Mouse (Mus musculus) midbrain, embryonic 12.5 days (tissue): ENCODE measurements around the gene Chrna10. TPM values are rescaled to one million over a fixed set of nuclear protein-coding genes. Genes with fewer than 3 reads are reported as not detected.

Source experiments
- ATAC-seq: fragments of 200-750 bp; cut with Nextera tagmentation; 2 replicates; pipeline ENCODE4 v1.8.0; 2017; ENCODE audit warnings: low read depth, moderate TSS enrichment, moderate library complexity; ENCODE audit not compliant: low FRiP score
- H3K27ac ChIP-seq: fragments of 300-500 bp; sonication (generic); replicated peaks from 2 replicates; pipeline ENCODE4 v1.5.1; 2016; ENCODE audit warnings: mild to moderate bottlenecking
- H3K27me3 ChIP-seq: fragments of 300-500 bp; sonication (generic); 2 replicates; pipeline ENCODE4 v1.6.1; 2016; ENCODE audit warnings: mild to moderate bottlenecking
- H3K36me3 ChIP-seq: fragments of 300-500 bp; sonication (generic); 2 replicates; pipeline ENCODE4 v1.6.1; 2016
- H3K4me1 ChIP-seq: fragments of 300-500 bp; sonication (generic); 2 replicates; pipeline ENCODE4 v1.6.1; 2016
- H3K4me2 ChIP-seq: fragments of 300-500 bp; sonication (generic); replicated peaks from 2 replicates; pipeline ENCODE4 v1.6.1; 2016; ENCODE audit warnings: mild to moderate bottlenecking, moderate library complexity
- H3K4me3 ChIP-seq: fragments of 300-500 bp; sonication (generic); 2 replicates; pipeline ENCODE4 v1.5.1; 2016; ENCODE audit warnings: mild to moderate bottlenecking
- H3K9ac ChIP-seq: fragments of 300-500 bp; sonication (generic); replicated peaks from 2 replicates; pipeline ENCODE4 v1.6.1; 2016; ENCODE audit warnings: mild to moderate bottlenecking, moderate library complexity
- H3K9me3 ChIP-seq: fragments of 300-500 bp; sonication (generic); 2 replicates; pipeline ENCODE4 v1.6.1; 2016; ENCODE audit warnings: mild to moderate bottlenecking
- WGBS: fragments of 180-500 bp; shearing (Covaris S2); methylation state at CpG from one replicate; pipeline ENCODE4 v1.1.7; 2016; 5-methylcytosine and 5-hydroxymethylcytosine counted together
- polyA plus RNA-seq: library from polyadenylated mRNA; unstranded; fragments of >200 nt; fragmentation: Nextera tagmentation; extraction: Ambion mirVana; gene quantifications from 2 replicates; pipeline ENCODE4 v1.2.1, GENCODE M21; 2016

Gene Chrna10
- polyA plus RNA-seq, 1 experiment from 2014 or later, result not detected

DNA sequence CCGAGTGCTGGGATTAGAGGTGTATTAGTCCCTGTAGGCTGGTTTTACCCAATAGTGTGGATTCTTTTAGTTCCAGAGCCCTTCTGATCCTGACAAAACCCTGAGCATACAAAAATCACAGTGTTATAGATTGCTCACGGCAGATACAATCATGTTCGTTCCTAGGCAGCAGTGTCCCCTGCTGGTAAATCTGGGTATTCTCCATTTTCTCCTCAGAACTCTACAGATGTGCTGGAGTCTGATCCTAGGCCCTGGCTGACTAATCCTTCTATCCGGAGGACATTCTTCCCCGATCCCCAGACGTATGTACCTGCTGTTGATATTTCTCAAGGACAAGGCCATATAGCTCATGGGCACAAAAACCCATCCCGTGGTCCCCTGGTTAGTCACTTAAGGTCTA, 38.1 kb downstream of the Chrna10 start:
- Histone ChIP-seq H3K4me3 (no peak overlapping the region), H3K36me3 (peaks cover 83% of the 10 kb centered on the region), H3K4me1 (no peaks in the 10 kb centered on the region), H3K9me3 (no peaks in the 10 kb centered on the region), H3K9ac (no peak overlapping the region), H3K27me3 (no peaks in the 10 kb centered on the region), H3K4me2 (no peak overlapping the region), H3K27ac (no peak overlapping the region)
- WGBS, result 80% methylated on average over 7 of the region's 7 CpGs
- ATAC-seq, result no peak

- Histone ChIP-seq H3K36me3 (peaks cover 81% of the 10 kb centered on the region), H3K4me1 (no peaks in the 10 kb centered on the region), H3K9me3 (no peaks in the 10 kb centered on the region), H3K4me3 (no peak overlapping the region), H3K9ac (no peak overlapping the region), H3K27ac (no peak overlapping the region), H3K4me2 (no peak overlapping the region), H3K27me3 (no peaks in the 10 kb centered on the region)
- ATAC-seq, result no peak
- WGBS, result 79% methylated on average over 7 of the region's 7 CpGs
Measured at GRCm38 (mm10) chr7:102076714-102077296, 39.8 kb downstream of the Chrna10 start.

- ATAC-seq, result no peak
- H3K4me2 ChIP-seq, result peak overlapping the region; percentile 72
- H3K27me3 ChIP-seq, result no peaks in the 10 kb centered on the region
Measured at GRCm38 (mm10) chr7:102066363-102066762, 50.3 kb downstream of the Chrna10 start.

DNA sequence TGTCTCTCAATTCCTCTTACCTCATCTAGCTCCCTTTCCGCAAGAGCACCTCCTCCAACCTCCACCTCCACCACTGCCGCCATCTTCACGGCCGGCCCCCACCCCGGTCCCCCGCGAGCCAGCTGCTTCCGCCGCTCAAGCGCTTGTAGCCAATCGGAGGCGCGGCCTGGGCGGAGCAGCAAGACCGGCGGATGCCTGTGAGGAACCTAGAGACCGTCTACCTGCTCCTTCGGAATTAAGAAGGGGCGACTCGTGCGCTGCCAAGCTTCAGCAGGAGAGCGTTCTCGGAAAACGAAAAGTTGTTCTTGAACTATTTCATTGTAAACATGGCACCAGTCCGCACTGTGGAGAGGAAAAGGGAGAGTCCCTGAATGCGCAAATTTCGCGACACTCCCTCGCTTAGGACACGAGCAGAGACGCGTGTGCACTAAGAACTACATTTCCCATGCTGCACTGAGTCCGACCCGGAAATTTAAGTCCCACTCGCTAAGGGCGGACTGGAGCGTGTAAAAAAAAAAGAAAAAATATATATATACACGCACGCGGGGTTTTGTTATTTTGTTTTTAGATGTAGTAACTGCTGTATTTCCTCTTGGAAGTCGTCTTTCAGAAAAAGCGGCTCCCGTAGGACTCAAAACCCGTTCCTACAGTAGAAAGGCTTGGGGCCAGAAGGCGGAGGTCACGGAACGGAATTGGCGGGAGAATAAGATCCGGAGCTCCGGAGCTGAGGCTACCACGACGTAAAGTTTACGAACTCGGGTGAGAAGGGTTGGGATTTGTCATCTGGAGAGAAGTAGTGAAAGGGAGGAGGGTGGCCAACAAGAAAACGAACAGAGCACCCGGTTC, 51.4 kb downstream of the Chrna10 start, which contains the start of the genes Rnf121, Xndc1 and Xntrpc:
TSS of gene Rnf121 (minus strand) at position 424 of the 846 bp plus-strand sequence.
TSS of gene Xndc1 (plus strand) at position 466 of the 846 bp plus-strand sequence.
TSS of gene Xntrpc (plus strand) at position 668 of the 846 bp plus-strand sequence.
- Histone ChIP-seq H3K4me1 (peaks cover 22% of the 10 kb centered on the region), H3K9me3 (no peaks in the 10 kb centered on the region), H3K27ac (peak within 1 kb of the TSS; percentile 77), H3K27me3 (no peaks in the 10 kb centered on the region), H3K9ac (peak within 1 kb of the TSS; percentile 67), H3K36me3 (no peaks in the 10 kb centered on the region), H3K4me3 (peak within 1 kb of the TSS; percentile 66), H3K4me2 (peak within 1 kb of the TSS; percentile 72)
- ATAC-seq, result peak; percentile 99
- WGBS, result under 1% methylated on average over 56 of the region's 56 CpGs

More at GRCm38 (mm10) chr7:102066363-102066762, 50.3 kb downstream of the Chrna10 start:
- H3K9ac ChIP-seq, result peak overlapping the region; percentile 67; the same call in 1 of the 2 replicates
- WGBS, result 83% methylated on average over 6 of the region's 6 CpGs
- H3K27ac ChIP-seq, result no peak overlapping the region
- no peaks in the 10 kb centered on the region for H3K9me3 ChIP-seq
- H3K4me3 ChIP-seq, result peak overlapping the region; percentile 66
- H3K4me1 ChIP-seq, result peaks cover 22% of the 10 kb centered on the region
- H3K36me3 ChIP-seq, result no peaks in the 10 kb centered on the region; the same call in 1 of the 2 replicates

DNA sequence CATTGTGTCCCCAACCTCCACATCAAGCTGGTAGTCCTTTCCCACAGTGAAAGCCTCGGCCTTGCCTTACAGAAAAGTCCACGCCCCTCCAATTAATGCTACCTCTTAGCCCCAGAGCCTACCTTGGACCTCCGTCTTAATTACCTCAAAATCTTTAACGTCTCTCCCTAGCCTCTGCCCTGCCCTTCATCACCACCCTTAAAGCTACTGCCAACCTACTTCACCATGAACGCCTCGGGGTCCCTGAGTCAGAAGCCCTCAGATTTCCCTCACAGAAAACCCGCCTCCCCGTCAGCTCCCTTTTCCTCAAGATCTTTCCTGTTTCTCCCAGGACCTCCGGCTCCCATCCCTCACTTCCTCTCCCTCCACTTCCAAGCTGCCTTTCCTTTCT, 52.0 kb downstream of the Chrna10 start:
- Histone ChIP-seq H3K4me1 (peaks cover 22% of the 10 kb centered on the region), H3K27me3 (no peaks in the 10 kb centered on the region), H3K9ac (peak overlapping the region; percentile 67), H3K4me3 (peak overlapping the region; percentile 66), H3K4me2 (peak overlapping the region; percentile 72), H3K36me3 (no peaks in the 10 kb centered on the region), H3K9me3 (no peaks in the 10 kb centered on the region), H3K27ac (peak overlapping the region; percentile 77)
- 0% methylated on average over 9 of the region's 9 CpGs for WGBS
- peak; percentile 39 for ATAC-seq

- H3K27ac ChIP-seq, result no peak overlapping the region
- WGBS, result 93% methylated on average over 9 of the region's 9 CpGs
- no peaks in the 10 kb centered on the region for H3K9me3 ChIP-seq
- peak overlapping the region; percentile 67 for H3K9ac ChIP-seq
- H3K4me3 ChIP-seq, result peak overlapping the region; percentile 66
- no peak for ATAC-seq
- H3K36me3 ChIP-seq, result peaks cover 5% of the 10 kb centered on the region
- H3K4me2 ChIP-seq, result peak overlapping the region; percentile 72
- H3K4me1 ChIP-seq, result peaks cover 22% of the 10 kb centered on the region
- no peaks in the 10 kb centered on the region for H3K27me3 ChIP-seq
Measured at GRCm38 (mm10) chr7:102063891-102064290, 52.7 kb downstream of the Chrna10 start.

GRCm38 (mm10) chr7:102062203-102062602, 54.4 kb downstream of the Chrna10 start:
- H3K4me3 ChIP-seq, result no peak overlapping the region
- no peaks in the 10 kb centered on the region for H3K27me3 ChIP-seq
- H3K36me3 ChIP-seq, result peaks cover 13% of the 10 kb centered on the region
- ATAC-seq, result no peak
- WGBS, result 98% methylated on average over 1 of the region's 1 CpGs
- H3K4me2 ChIP-seq, result no peak overlapping the region
- H3K4me1 ChIP-seq, result peaks cover 22% of the 10 kb centered on the region
- H3K9ac ChIP-seq, result no peak overlapping the region
- H3K9me3 ChIP-seq, result no peaks in the 10 kb centered on the region
- H3K27ac ChIP-seq, result no peak overlapping the region

GRCm38 (mm10) chr7:102061353-102061752, 55.3 kb downstream of the Chrna10 start:
- Histone ChIP-seq H3K4me2 (no peak overlapping the region), H3K36me3 (peaks cover 15% of the 10 kb centered on the region), H3K27me3 (no peaks in the 10 kb centered on the region), H3K9ac (no peak overlapping the region), H3K4me3 (no peak overlapping the region), H3K4me1 (peaks cover 18% of the 10 kb centered on the region), H3K27ac (no peak overlapping the region), H3K9me3 (no peaks in the 10 kb centered on the region)
- WGBS, result 93% methylated on average over 3 of the region's 3 CpGs
- no peak for ATAC-seq

Other genes starting within 250 kb of the Chrna10 start
- gene Folr1, start 246.0 kb downstream of the Chrna10 start, polyA plus RNA-seq, result 6.8 and 11.9 TPM in 2 replicates
- gene Lamtor1, start 210.9 kb downstream of the Chrna10 start, polyA plus RNA-seq, result 125 and 131 TPM in 2 replicates
- gene Tomt, start 210.5 kb downstream of the Chrna10 start, polyA plus RNA-seq, result 0.38 and 0.64 TPM in 2 replicates
- 6.5 and 9.8 TPM in 2 replicates for gene Lrrc51, start 182.9 kb downstream of the Chrna10 start, polyA plus RNA-seq
- gene Numa1, start 182.7 kb downstream of the Chrna10 start, polyA plus RNA-seq, result 104 and 111 TPM in 2 replicates
- 4.8 TPM in 2 replicates for gene Il18bp, start 98.1 kb downstream of the Chrna10 start, polyA plus RNA-seq
- 28.9 and 29.0 TPM in 2 replicates for gene Rnf121, start 51.4 kb downstream of the Chrna10 start, polyA plus RNA-seq
- 43.0 and 43.3 TPM in 2 replicates for gene Xndc1, start 51.3 kb downstream of the Chrna10 start, polyA plus RNA-seq
- 1.3 and 2.2 TPM in 2 replicates for gene Xntrpc, start 51.1 kb downstream of the Chrna10 start, polyA plus RNA-seq
- gene Trpc2, start 33.7 kb downstream of the Chrna10 start, polyA plus RNA-seq, result 0.86 TPM in 1 of 2 replicates, not detected in the other
- gene Art1, start 15.1 kb downstream of the Chrna10 start, polyA plus RNA-seq, result 0.42 and 0.46 TPM in 2 replicates
- gene Art5, start 7.3 kb downstream of the Chrna10 start, polyA plus RNA-seq, result 0.65 and 1.2 TPM in 2 replicates
- gene Nup98, start 93.3 kb upstream of the Chrna10 start, polyA plus RNA-seq, result 43.3 and 45.8 TPM in 2 replicates
- gene Pgap2, start 93.4 kb upstream of the Chrna10 start, polyA plus RNA-seq, result 49.9 and 50.1 TPM in 2 replicates
- 21.6 and 27.0 TPM in 2 replicates for gene Rhog, start 139.2 kb upstream of the Chrna10 start, polyA plus RNA-seq
- 14.7 and 16.2 TPM in 2 replicates for gene Stim1, start 151.0 kb upstream of the Chrna10 start, polyA plus RNA-seq